Comparison of ENCODE assay signal across 8 mouse cellular contexts in the genomic region with DNA sequence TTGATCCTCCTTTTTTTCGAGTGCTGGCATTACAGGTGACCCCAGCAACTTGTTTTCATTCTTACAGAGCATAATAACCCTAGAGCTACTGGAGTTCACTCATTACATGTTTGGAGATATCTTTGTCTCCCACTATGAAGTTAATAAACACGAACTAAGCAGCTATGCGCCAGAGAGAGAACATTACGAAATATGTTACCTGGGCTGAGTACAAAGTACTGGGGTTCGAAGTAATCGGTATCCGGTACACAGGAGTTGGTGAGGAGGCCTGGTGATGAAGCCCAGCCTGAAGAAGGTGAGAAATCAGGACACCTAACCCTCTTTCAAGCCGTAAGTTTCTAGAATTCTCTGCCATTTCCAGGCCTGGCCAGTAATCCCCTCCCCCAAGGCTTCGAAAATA. TPM values are rescaled to one million over a fixed set of nuclear protein-coding genes. Genes with fewer than 3 reads are reported as not detected.
DNase-seq lines count a peak whose midpoint lies in the region; ATAC-seq and TF ChIP-seq lines count a peak whose summit lies in the region.

No protein-coding gene starts in this region.

- H3K4me1 ChIP-seq in cortical plate, adult 2 months (ENCODE audit: control insufficient read depth, insufficient read depth, low read length): peaks cover 5% of the 10 kb centered on the region
- peaks cover 20% of the 10 kb centered on the region for H3K4me1 ChIP-seq in hindbrain, embryonic 16.5 days (ENCODE audit: control insufficient read depth, insufficient read depth, low read depth, low read length)
- no peaks in the 10 kb centered on the region for H3K4me1 ChIP-seq in midbrain, postnatal 0 days (ENCODE audit: insufficient read depth, low read length)

- H3K4me3 ChIP-seq in cortical plate, adult 2 months (ENCODE audit: insufficient read depth, low read length): peak overlapping the region; percentile 85
- peak overlapping the region; percentile 89 for H3K4me3 ChIP-seq in hindbrain, embryonic 16.5 days (ENCODE audit: low read length)
- peak overlapping the region; percentile 89 for H3K4me3 ChIP-seq in midbrain, postnatal 0 days (ENCODE audit: low read depth, low read length)

- TF ChIP-seq POLR2A in cortical plate, adult 2 months (IDR thresholded peaks at IDR 0.05; ENCODE audit: extremely low read depth, insufficient read depth, low read length): no peak

- peak overlapping the region; percentile 91 for H3K4me2 ChIP-seq in hindbrain, embryonic 16.5 days (ENCODE audit: low read length)
- H3K4me2 ChIP-seq in midbrain, postnatal 0 days (ENCODE audit: low read depth, low read length, poor library complexity, severe bottlenecking): peak overlapping the region; percentile 83

- 83% methylated on average over 9 of the region's 9 CpGs for WGBS in hindbrain, embryonic 16.5 days
- 76% methylated on average over 9 of the region's 9 CpGs for WGBS in midbrain, postnatal 0 days

- peaks cover 6% of the 10 kb centered on the region for H3K9me3 ChIP-seq in hindbrain, embryonic 16.5 days (ENCODE audit: control insufficient read depth, low read length)
- peaks cover 7% of the 10 kb centered on the region; the same call in 1 of the 2 replicates for H3K9me3 ChIP-seq in midbrain, postnatal 0 days (ENCODE audit: low read length)

- no peak overlapping the region for H3K27ac ChIP-seq in cortical plate, adult 2 months (ENCODE audit: insufficient read depth, low read length)
- peak overlapping the region; percentile 77; the same call in 1 of the 2 replicates for H3K27ac ChIP-seq in hindbrain, embryonic 16.5 days (ENCODE audit: low read depth, low read length)
- H3K27ac ChIP-seq in midbrain, postnatal 0 days (ENCODE audit: low read depth, low read length): no peak overlapping the region

- ATAC-seq in hindbrain, embryonic 16.5 days: no peak
- no peak for ATAC-seq in midbrain, postnatal 0 days (ENCODE audit: low FRiP score)

- H3K36me3 ChIP-seq in hindbrain, embryonic 16.5 days (ENCODE audit: control insufficient read depth, insufficient read depth, low read length): peaks cover 32% of the 10 kb centered on the region
- H3K36me3 ChIP-seq in midbrain, postnatal 0 days (ENCODE audit: insufficient read depth, low read length): peaks cover 30% of the 10 kb centered on the region

- peak; percentile 70 for DNase-seq in kidney, adult 9 months
- no peak for DNase-seq in kidney, postnatal 14 days
- DNase-seq in midbrain, postnatal 0 days (ENCODE audit: low spot score): no peak
- DNase-seq in layer of hippocampus, adult 8-10 months (ENCODE audit: low spot score in 2 of 2): no peak
- no peak for DNase-seq in adrenal gland, adult (ENCODE audit: inconsistent age in 2 of 2, low spot score in 1 of 2)
- no peak for DNase-seq in frontal cortex, postnatal 25 days (ENCODE audit: low spot score in 2 of 2)

- no peaks in the 10 kb centered on the region for H3K27me3 ChIP-seq in hindbrain, embryonic 16.5 days (replicated peaks; ENCODE audit: control insufficient read depth, insufficient read depth, low read length)
- no peaks in the 10 kb centered on the region for H3K27me3 ChIP-seq in midbrain, postnatal 0 days (ENCODE audit: insufficient read depth, low read length)

- H3K9ac ChIP-seq in hindbrain, embryonic 16.5 days (ENCODE audit: low read depth, low read length): peak overlapping the region; percentile 86
- peak overlapping the region; percentile 86 for H3K9ac ChIP-seq in midbrain, postnatal 0 days (replicated peaks; ENCODE audit: low read length, poor library complexity, severe bottlenecking)

- no peak for TF ChIP-seq CTCF in cortical plate, adult 2 months (IDR thresholded peaks at IDR 0.05; ENCODE audit: extremely low read depth, insufficient read depth, low read length)
- TF ChIP-seq CTCF in midbrain, postnatal 0 days (IDR thresholded peaks at IDR 0.05): no peak

RNA-seq across cellular contexts. Expression of a gene that starts 0.7 kb away (rescaled TPM):
- 71.3 and 77.3 TPM in 2 replicates for polyA plus RNA-seq in cortical plate, adult 2 months (2012; rRNA removed)
- polyA plus RNA-seq in hindbrain, embryonic 16.5 days (2015; fragmentation: Nextera tagmentation; extraction: Ambion mirVana): 51.2 and 54.7 TPM in 2 replicates
- 42.5 and 44.0 TPM in 2 replicates for total RNA-seq in midbrain, postnatal 0 days (2014; rRNA removed)
- polyA plus RNA-seq in midbrain, postnatal 0 days (2015; fragmentation: Nextera tagmentation; extraction: Ambion mirVana): 45.2 and 46.6 TPM in 2 replicates
- total RNA-seq in layer of hippocampus, adult 8-10 months (2022): 10 to 100 TPM; 40.1 to 54.1 (median 45.6) TPM

RNA-seq across cellular contexts. Expression of a gene that starts 0.8 kb away (rescaled TPM):
- polyA plus RNA-seq in cortical plate, adult 2 months (2012; rRNA removed): 138 and 141 TPM in 2 replicates
- polyA plus RNA-seq in hindbrain, embryonic 16.5 days (2015; fragmentation: Nextera tagmentation; extraction: Ambion mirVana): 123 and 143 TPM in 2 replicates
- 17.3 and 18.4 TPM in 2 replicates for total RNA-seq in midbrain, postnatal 0 days (2014; rRNA removed)
- 139 and 155 TPM in 2 replicates for polyA plus RNA-seq in midbrain, postnatal 0 days (2015; fragmentation: Nextera tagmentation; extraction: Ambion mirVana)
- total RNA-seq in layer of hippocampus, adult 8-10 months (2022): 100 to 1,000 TPM in 3 of 4 experiments, 10 to 100 TPM in 1; 97.7 to 171 (median 130) TPM

RNA-seq across cellular contexts. Expression of a gene that starts 15.8 kb away (rescaled TPM):
- 45.0 and 50.2 TPM in 2 replicates for polyA plus RNA-seq in cortical plate, adult 2 months (2012; rRNA removed)
- polyA plus RNA-seq in hindbrain, embryonic 16.5 days (2015; fragmentation: Nextera tagmentation; extraction: Ambion mirVana): 46.5 and 49.5 TPM in 2 replicates
- 29.8 and 42.1 TPM in 2 replicates for total RNA-seq in midbrain, postnatal 0 days (2014; rRNA removed)
- 38.9 and 40.3 TPM in 2 replicates for polyA plus RNA-seq in midbrain, postnatal 0 days (2015; fragmentation: Nextera tagmentation; extraction: Ambion mirVana)
- total RNA-seq in layer of hippocampus, adult 8-10 months (2022): 10 to 100 TPM; 35.7 to 41.2 (median 38.2) TPM

RNA-seq across cellular contexts. Expression of a gene that starts 15.9 kb away (rescaled TPM):
- polyA plus RNA-seq in cortical plate, adult 2 months (2012; rRNA removed): 8.8 and 10.4 TPM in 2 replicates
- polyA plus RNA-seq in hindbrain, embryonic 16.5 days (2015; fragmentation: Nextera tagmentation; extraction: Ambion mirVana): 3.3 and 4.3 TPM in 2 replicates
- 4.0 and 4.5 TPM in 2 replicates for total RNA-seq in midbrain, postnatal 0 days (2014; rRNA removed)
- 6.3 and 6.4 TPM in 2 replicates for polyA plus RNA-seq in midbrain, postnatal 0 days (2015; fragmentation: Nextera tagmentation; extraction: Ambion mirVana)
- 10 to 100 TPM in 2 of 4 experiments, 1 to 10 TPM in 2; 5.1 to 11.7 (median 8.2) TPM for total RNA-seq in layer of hippocampus, adult 8-10 months (2022)

RNA-seq across cellular contexts. Expression of a gene that starts 25.2 kb away (rescaled TPM):
- 3.2 and 3.8 TPM in 2 replicates for polyA plus RNA-seq in cortical plate, adult 2 months (2012; rRNA removed)
- 4.1 and 4.7 TPM in 2 replicates for polyA plus RNA-seq in hindbrain, embryonic 16.5 days (2015; fragmentation: Nextera tagmentation; extraction: Ambion mirVana)
- 4.7 and 9.3 TPM in 2 replicates for total RNA-seq in midbrain, postnatal 0 days (2014; rRNA removed)
- 4.8 TPM in 2 replicates for polyA plus RNA-seq in midbrain, postnatal 0 days (2015; fragmentation: Nextera tagmentation; extraction: Ambion mirVana)
- 1 to 10 TPM; 5.6 to 7.6 (median 6.5) TPM for total RNA-seq in layer of hippocampus, adult 8-10 months (2022)
